Mouse (Mus musculus): ENCODE results near the gene Sertad3. TPM values are rescaled to one million over a fixed set of nuclear protein-coding genes. Genes with fewer than 3 reads are reported as not detected.
"Not testable (repeated sequence)": the region's sequence is repeated elsewhere in the genome, so short reads cannot be mapped to it uniquely, and the experiment has no call there.

Gene Sertad3
- polyA plus RNA-seq, 1 experiment from 2014 or later = 32.0 TPM

DNA sequence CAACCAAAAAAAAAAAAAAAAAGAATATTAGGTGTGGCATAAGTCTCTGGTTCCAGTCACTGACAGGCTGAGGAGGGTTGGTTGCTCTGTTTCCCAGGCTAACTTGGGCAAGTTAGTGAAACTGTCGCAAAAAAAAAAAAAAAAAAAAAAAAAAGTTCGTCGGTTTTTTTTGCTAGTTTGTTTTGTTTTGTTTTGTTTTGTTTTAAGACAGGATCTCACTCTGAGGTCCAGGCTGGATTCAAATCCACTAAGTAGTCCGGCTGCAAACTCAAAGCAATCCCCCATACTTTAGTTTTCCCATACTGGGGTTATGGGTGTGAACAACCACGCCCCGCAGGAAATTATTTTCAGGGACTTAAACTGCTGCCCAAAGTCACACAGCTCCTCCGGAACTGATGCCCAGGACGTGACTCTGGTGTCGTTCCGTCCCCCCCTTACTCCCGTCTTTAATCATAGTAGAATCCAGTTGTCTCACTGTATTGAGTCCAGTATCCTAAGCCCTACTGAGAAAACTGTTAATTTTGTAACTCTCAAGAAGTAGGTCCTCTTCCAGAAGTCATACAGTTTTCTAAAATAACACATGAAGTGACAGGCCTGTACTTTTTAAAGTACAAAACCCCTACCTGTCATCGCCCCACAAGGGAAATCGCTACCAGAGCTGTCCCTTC lies 12.7 kb downstream of the Sertad3 start:
- peaks cover 54% of the 10 kb centered on the region for H3K4me1 ChIP-seq
- H3K27me3 ChIP-seq = no peaks in the 10 kb centered on the region
- H3K9ac ChIP-seq = peak overlapping the region; percentile 50
- H3K4me3 ChIP-seq (replicated peaks) = peak overlapping the region; percentile 81
- WGBS = 1% methylated on average over 13 of the region's 13 CpGs
- peak overlapping the region; percentile 99 for H3K27ac ChIP-seq
- H3K9me3 ChIP-seq (replicated peaks) = no peaks in the 10 kb centered on the region
- peak overlapping the region; percentile 74 for H3K4me2 ChIP-seq
- H3K36me3 ChIP-seq = peaks cover 9% of the 10 kb centered on the region
- ATAC-seq (replicated peaks; ENCODE audit: low FRiP score) = no peak

DNA sequence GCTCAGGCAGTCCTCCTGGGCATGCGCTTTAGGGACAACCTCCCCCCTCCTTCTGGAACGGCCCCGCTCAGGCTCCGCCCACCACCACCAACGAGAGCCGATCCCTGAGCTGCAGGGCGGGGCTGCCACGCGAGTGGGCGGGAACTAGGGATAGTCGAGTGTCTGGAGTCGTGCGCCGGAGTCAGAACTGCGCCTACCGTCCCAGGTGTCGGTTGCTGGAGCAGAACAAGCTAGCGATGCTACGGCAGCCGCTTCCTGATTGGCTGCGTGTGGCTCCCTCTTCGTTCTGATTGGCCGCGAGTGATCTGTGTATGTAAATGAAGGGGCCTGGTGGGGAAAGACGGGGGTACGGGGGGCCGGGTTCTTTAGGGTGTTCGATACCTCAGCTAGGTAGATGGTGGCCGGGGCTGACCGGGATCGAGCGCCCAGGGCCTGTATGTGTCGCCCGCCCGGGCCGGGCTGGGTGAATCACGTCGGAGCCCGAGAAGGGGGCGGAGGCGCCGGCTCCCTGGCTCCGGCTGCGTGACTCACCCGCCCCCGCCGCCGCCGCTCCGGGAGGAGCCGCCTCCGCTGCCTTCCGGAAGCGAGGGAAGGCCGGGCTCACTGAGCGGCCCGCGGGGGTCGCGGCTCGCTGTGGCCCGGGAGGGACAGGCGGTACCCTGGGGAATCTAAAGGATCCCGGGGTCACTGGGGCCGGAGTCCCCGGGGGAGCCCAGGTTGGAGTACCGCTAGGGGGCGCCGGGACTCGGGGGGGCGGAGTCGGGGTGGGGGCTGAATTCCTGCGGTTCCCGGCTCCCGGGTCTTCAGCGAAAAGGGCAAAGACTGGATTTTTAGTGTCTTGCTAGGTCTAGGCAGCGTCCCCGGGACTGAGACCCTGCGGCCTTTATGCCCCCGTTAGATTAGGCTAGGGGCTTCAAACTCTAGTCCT lies 13.5 kb downstream of the Sertad3 start, which contains the start of gene Sertad1:
TSS of gene Sertad1 (plus strand) at position 141 of the 928 bp plus-strand sequence.
- Histone ChIP-seq H3K36me3 (peaks cover 9% of the 10 kb centered on the region), H3K4me2 (peak within 1 kb of the TSS; percentile 74), H3K4me3 (replicated peaks) (peak within 1 kb of the TSS; percentile 81), H3K4me1 (peaks cover 54% of the 10 kb centered on the region), H3K9ac (peak within 1 kb of the TSS; percentile 74), H3K9me3 (replicated peaks) (no peaks in the 10 kb centered on the region), H3K27ac (peak within 1 kb of the TSS; percentile 99), H3K27me3 (no peaks in the 10 kb centered on the region)
- under 1% methylated on average over 73 of the region's 80 CpGs for WGBS
- ATAC-seq (replicated peaks; ENCODE audit: low FRiP score) = peak; percentile 92

DNA sequence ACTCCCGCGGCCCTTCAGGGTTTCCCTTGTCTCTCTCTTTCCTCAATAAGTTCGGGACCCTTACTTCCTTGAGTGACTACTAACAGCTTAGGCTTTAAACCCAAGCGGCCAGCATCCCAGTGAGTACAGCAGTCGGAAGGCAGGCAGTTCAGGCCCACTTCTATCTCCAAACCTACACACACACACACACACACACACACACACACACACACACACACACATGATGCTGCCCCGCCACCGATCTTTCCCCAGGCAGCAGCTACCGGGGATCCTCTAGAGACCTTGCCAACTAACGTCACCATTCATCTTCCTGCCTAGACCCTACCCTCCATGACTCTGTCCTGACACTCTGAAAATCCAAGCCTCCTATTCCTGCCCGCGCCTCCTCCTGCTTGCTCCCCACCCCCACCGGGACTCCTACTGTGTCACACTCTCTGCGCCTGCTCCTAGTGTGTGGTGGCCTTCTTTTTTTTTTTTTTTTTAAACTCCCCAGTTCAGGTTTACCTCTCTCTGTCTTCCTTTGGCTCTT lies 14.2 kb downstream of the Sertad3 start:
- peaks cover 50% of the 10 kb centered on the region for H3K4me1 ChIP-seq
- ATAC-seq (replicated peaks; ENCODE audit: low FRiP score) = no peak
- H3K36me3 ChIP-seq = peaks cover 9% of the 10 kb centered on the region
- H3K4me2 ChIP-seq = peak overlapping the region; percentile 74
- H3K4me3 ChIP-seq (replicated peaks) = peak overlapping the region; percentile 81
- H3K27me3 ChIP-seq = no peaks in the 10 kb centered on the region
- no peaks in the 10 kb centered on the region for H3K9me3 ChIP-seq (replicated peaks)
- peak overlapping the region; percentile 99 for H3K27ac ChIP-seq
- WGBS = 1% methylated on average over 13 of the region's 13 CpGs
- H3K9ac ChIP-seq = peak overlapping the region; percentile 74

DNA sequence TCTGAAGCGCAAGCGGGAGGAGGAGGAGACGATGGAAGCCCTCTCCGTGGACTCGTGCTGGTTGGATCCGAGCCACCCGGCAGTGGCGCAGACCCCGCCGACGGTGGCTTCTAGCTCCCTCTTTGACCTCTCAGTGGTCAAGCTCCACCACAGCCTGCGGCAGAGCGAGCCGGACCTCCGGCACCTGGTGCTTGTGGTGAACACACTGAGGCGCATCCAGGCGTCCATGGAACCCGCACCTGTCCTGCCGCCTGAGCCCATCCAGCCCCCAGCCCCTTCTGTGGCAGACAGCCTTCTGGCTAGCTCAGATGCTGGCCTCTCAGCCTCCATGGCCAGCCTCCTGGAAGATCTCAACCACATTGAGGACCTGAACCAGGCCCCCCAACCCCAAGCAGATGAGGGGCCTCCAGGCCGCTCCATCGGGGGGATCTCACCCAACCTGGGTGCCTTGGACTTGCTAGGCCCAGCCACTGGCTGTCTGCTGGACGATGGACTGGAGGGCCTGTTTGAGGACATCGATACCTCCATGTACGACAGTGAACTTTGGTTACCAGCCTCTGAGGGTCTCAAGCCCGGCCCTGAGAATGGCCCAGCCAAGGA lies 15.8 kb downstream of the Sertad3 start:
- Histone ChIP-seq H3K9ac (no peak overlapping the region), H3K27me3 (no peaks in the 10 kb centered on the region), H3K4me1 (peaks cover 50% of the 10 kb centered on the region), H3K4me2 (peak overlapping the region; percentile 64; the same call in 1 of the 2 replicates), H3K4me3 (replicated peaks) (no peak overlapping the region), H3K27ac (peak overlapping the region; percentile 97), H3K9me3 (replicated peaks) (no peaks in the 10 kb centered on the region), H3K36me3 (peaks cover 9% of the 10 kb centered on the region)
- WGBS = 90% methylated on average over 25 of the region's 25 CpGs
- ATAC-seq (replicated peaks; ENCODE audit: low FRiP score) = no peak

DNA sequence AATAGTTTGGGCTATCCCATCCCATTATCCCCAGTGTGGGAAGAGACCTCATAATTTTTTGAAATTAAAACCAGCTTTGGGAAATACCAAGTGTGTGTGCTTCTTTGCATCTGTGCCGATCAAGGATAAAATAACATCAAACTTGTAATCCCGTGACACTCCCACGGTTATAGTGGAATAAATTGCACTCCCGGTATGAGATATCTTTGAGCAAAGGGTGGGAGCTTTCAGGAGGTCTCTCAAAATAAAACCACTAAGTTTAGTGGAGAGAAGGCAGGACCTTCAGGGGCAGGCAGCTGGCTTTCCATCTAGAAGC lies 16.6 kb downstream of the Sertad3 start:
- no peak for ATAC-seq (replicated peaks; ENCODE audit: low FRiP score)
- peak overlapping the region; percentile 40 for H3K4me3 ChIP-seq (replicated peaks)
- H3K9ac ChIP-seq = peak overlapping the region; percentile 49
- peaks cover 9% of the 10 kb centered on the region for H3K36me3 ChIP-seq
- H3K4me2 ChIP-seq = peak overlapping the region; percentile 64
- peaks cover 50% of the 10 kb centered on the region for H3K4me1 ChIP-seq
- H3K27ac ChIP-seq = peak overlapping the region; percentile 97
- H3K27me3 ChIP-seq = no peaks in the 10 kb centered on the region
- no peaks in the 10 kb centered on the region for H3K9me3 ChIP-seq (replicated peaks)
- WGBS = 13% methylated on average over 4 of the region's 4 CpGs

DNA sequence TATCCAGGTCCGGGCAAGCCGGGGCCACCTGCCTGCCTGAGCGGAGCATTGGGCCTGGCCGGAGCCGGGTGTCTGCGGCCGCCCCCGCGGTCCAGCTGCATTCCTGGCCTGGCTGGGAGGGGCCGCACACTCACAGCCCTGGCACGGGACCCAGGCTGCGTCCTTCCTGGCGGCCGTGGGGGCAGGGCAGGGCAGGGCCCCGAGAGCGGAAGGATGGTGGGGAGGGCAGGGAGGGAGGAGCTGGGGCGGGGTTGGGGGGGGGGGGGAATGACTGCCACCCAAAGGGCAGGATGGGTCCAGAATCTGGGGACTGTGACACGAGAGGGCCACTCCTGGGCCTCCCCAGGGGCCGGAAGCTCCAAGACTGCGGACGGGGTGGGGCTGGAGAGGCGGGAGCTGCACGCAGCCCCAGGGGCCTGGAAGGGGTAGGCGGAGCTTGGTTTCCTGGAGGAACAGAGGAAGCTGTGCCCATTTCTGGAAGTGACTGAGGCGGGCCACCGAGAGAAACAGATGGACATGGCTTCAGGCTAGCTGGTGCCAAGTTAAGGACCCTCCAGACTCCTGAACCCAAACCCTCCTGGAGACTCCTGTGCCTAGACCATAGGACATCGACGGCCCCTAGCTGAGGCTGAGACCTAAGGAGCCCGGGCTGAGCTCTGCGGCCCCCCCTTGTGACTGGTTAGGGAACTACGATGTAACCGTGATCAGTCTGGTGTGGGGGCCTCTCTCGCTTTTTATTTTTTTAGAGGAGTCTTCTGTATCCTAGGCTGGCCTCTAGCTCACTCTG lies 17.2 kb downstream of the Sertad3 start:
- H3K9me3 ChIP-seq (replicated peaks) = no peaks in the 10 kb centered on the region

DNA sequence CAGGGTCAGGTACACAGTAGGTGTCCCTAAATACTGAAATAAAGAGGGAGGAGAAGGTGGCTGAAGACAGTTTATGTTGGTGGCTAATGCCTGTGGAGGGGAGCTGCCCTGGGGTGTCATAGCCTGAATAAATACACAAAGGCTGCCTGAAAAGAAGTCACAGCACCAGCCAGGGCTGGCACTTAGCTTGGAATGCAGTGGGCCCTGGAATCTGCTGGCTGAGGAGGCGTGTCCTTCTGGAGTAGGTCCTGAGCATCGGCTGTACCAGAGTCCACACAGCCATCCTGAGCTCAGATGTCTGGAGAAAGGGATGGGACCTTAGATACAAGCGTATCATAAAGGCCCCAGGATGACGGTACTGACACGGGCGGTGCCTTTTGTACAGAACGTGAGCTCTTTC lies 18.3 kb downstream of the Sertad3 start:
- no peak overlapping the region for H3K4me2 ChIP-seq
- no peak for ATAC-seq (replicated peaks; ENCODE audit: low FRiP score)
- 75% methylated on average over 7 of the region's 7 CpGs for WGBS

More for the DNA sequence above, 17.2 kb downstream of the Sertad3 start:
- ATAC-seq (replicated peaks; ENCODE audit: low FRiP score) = peak; percentile 86
- Histone ChIP-seq H3K27me3 (no peaks in the 10 kb centered on the region), H3K27ac (peak overlapping the region; percentile 97), H3K4me3 (replicated peaks) (peak overlapping the region; percentile 40), H3K9ac (peak overlapping the region; percentile 49), H3K4me1 (peaks cover 46% of the 10 kb centered on the region), H3K4me2 (peak overlapping the region; percentile 64), H3K36me3 (peaks cover 9% of the 10 kb centered on the region)
- WGBS = 0% methylated on average over 30 of the region's 33 CpGs

DNA sequence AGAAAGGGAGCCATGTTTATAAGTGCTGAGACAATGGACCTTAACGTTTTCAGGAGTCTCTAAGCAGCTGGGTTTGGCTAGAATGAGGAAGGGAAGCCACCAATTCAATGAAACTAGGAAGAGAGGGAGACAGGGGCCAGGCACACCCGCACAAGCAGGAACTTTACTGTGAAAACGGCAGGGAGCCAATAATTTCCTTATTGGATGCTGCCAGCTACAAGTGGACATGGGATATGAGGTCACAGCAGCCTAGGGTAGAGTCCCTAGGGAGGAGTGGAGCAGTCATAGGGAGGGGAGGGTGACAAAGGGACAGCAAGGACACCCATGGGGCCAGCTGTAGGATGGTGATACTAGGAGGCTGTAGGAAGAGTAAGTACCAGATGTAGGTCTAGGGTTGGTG lies 19.5 kb downstream of the Sertad3 start:
- 69% methylated on average over 3 of the region's 3 CpGs for WGBS
- H3K4me1 ChIP-seq = peaks cover 48% of the 10 kb centered on the region
- H3K9me3 ChIP-seq (replicated peaks) = no peaks in the 10 kb centered on the region
- ATAC-seq (replicated peaks; ENCODE audit: low FRiP score) = no peak
- no peaks in the 10 kb centered on the region for H3K27me3 ChIP-seq
- no peak overlapping the region for H3K9ac ChIP-seq
- H3K4me2 ChIP-seq = no peak overlapping the region
- H3K27ac ChIP-seq = no peak overlapping the region
- peaks cover 9% of the 10 kb centered on the region for H3K36me3 ChIP-seq
- no peak overlapping the region for H3K4me3 ChIP-seq (replicated peaks)

More for the DNA sequence above, 18.3 kb downstream of the Sertad3 start:
- H3K9ac ChIP-seq = no peak overlapping the region
- no peak overlapping the region for H3K4me3 ChIP-seq (replicated peaks)
- peaks cover 46% of the 10 kb centered on the region for H3K4me1 ChIP-seq
- H3K27me3 ChIP-seq = no peaks in the 10 kb centered on the region
- H3K9me3 ChIP-seq (replicated peaks) = no peaks in the 10 kb centered on the region
- H3K36me3 ChIP-seq = peaks cover 9% of the 10 kb centered on the region
- peak overlapping the region; percentile 97 for H3K27ac ChIP-seq

DNA sequence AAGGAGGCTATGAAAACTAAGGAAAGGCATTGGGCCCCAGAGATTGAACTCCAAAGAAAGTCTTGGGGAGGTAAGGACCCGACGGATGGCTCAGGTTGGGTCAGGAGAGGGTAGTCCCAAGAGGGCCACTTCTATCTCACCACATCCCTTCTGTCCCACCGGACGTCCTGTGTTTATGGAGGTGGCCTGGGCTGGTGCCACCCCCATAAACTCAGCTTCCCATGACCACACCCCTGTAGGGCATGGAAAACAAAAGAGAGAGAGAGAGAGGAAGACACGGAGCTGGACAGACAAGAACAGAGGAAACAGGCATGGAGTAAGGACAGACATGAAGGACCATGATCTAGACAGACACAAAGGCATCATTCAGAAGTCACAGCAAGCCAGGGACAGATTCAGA lies 19.9 kb downstream of the Sertad3 start:
- 78% methylated on average over 5 of the region's 5 CpGs for WGBS
- no peak overlapping the region for H3K27ac ChIP-seq
- no peak for ATAC-seq (replicated peaks; ENCODE audit: low FRiP score)
- peaks cover 44% of the 10 kb centered on the region for H3K4me1 ChIP-seq
- no peaks in the 10 kb centered on the region for H3K9me3 ChIP-seq (replicated peaks)
- peaks cover 9% of the 10 kb centered on the region for H3K36me3 ChIP-seq
- H3K9ac ChIP-seq = no peak overlapping the region
- no peaks in the 10 kb centered on the region for H3K27me3 ChIP-seq
- H3K4me3 ChIP-seq (replicated peaks) = no peak overlapping the region
- no peak overlapping the region for H3K4me2 ChIP-seq

DNA sequence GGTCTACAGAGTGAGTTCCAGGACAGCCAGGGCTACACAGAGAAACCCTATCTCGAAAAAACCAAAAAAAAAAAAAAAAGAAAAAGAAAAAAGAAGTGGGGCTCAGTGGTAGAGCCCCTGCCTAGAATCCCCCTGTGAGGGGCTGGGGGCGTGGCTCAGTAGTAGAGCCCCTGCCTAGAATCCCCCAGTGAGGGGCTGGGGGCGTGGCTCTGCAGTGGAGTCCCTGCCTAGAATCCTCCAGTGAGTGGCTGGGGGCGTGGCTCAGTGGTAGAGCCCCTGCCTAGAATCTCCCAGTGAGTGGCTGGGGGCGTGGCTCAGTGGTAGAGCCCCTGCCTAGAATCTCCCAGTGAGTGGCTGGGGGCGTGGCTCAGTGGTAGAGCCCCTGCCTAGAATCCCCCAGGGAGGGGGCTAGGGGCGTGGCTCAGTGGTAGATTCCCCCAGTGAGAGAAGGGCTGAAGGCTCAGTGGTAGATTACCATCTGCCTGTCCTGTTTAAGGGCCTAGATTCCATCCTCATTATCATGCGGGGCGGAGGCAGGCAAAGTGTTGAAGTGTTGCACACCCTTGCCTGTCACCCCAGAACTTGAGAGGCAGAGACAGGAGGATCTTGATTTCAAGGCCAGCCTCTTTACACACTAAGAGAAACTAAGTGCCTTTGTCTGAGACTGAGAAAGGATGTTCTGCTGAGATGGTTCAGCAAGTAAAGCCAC lies 21.2 kb downstream of the Sertad3 start:
- not testable (repeated sequence) for H3K9ac ChIP-seq; H3K4me3 ChIP-seq (replicated peaks); H3K36me3 ChIP-seq; H3K4me2 ChIP-seq; H3K9me3 ChIP-seq (replicated peaks); H3K27me3 ChIP-seq; ATAC-seq (replicated peaks; ENCODE audit: low FRiP score); H3K27ac ChIP-seq
- 88% methylated on average over 9 of the region's 9 CpGs for WGBS
- peaks cover 30% of the 10 kb centered on the region for H3K4me1 ChIP-seq

DNA sequence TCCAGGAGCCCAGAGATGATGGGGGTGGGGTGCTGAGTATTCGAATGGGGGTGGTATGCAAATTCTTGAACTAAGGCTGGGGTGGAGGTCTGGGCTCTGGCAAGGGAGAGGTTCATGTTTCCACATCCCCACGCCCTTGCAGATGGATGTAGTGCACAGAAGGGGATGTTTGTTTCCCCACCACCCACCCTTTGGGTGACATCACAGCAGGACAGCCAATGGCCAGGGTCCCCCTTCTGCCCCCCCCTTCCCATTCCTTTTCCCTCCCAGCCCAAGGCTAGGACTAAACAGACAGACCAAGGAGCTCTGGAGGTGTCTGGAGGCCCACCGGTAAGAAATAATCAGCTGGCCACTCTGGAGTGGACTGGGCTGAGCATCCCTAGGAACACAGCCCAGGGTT lies 25.5 kb downstream of the Sertad3 start, which contains the start of gene Prx:
TSS of gene Prx (plus strand) at position 289 of the 400 bp plus-strand sequence.
- Histone ChIP-seq H3K27me3 (no peaks in the 10 kb centered on the region), H3K4me1 (0 out of 2 replicates have a peak, but pooled peaks cover 9% of the 10 kb centered on the region), H3K27ac (no peak within 1 kb of the TSS), H3K36me3 (no peaks in the 10 kb centered on the region), H3K9ac (no peak within 1 kb of the TSS), H3K9me3 (replicated peaks) (no peaks in the 10 kb centered on the region), H3K4me2 (no peak within 1 kb of the TSS), H3K4me3 (replicated peaks) (no peak within 1 kb of the TSS)
- no peak; the same call in 1 of the 2 replicates for ATAC-seq (replicated peaks; ENCODE audit: low FRiP score)
- 42% methylated on average over 3 of the region's 3 CpGs for WGBS

All from kidney, embryonic 15.5 days (tissue).